In the genomic region with DNA sequence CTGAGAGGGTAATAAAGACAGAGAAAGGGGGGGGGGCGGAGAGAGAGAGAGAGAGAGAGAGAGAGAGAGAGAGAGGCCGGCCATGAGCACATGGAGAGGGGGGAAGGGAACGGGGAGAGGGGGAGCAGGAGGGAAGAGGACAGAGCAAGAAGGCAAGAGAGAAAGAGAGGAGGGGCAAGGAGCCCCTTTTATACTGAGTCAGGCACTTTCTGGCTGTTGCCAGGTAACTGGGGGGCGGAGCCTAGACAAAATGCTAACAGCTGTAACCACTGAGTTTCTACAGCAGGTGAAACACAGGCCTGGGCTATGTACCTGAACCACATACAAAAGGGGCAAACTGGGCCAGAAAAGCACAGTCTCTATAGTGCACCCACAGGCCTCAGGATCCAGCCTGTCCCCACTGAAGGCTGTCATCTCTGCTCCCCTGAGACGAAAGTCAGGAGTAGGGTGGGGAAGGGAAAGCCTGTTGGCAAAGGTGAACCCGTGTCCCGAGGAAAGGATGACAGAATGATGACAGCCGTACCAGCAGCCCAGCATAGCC, we compare ENCODE assay signal across 14 mouse cellular contexts. TPM values are rescaled to one million over a fixed set of nuclear protein-coding genes. Genes with fewer than 3 reads are reported as not detected.
DNase-seq lines count a peak whose midpoint lies in the region; ATAC-seq and TF ChIP-seq lines count a peak whose summit lies in the region.
"Had no signal": no experiment of that assay in that cellular context is flagged by ENCODE, and none has a peak within 500 bp of the region (broad histone marks: within the 10 kb centered on the region; RNA-seq: fewer than 3 reads in every experiment).

No protein-coding gene starts in this region.

- H3K9ac ChIP-seq in CH12.LX (ENCODE audit: insufficient read depth, low read depth), result 0 out of 2 replicates have a peak overlapping the region, but pooled peaks have one; percentile 10
- no peak overlapping the region for H3K9ac ChIP-seq in limb, embryonic 13.5 days

- ATAC-seq in limb, embryonic 13.5 days (ENCODE audit: low FRiP score, low read depth), result peak; percentile 48; the same call in 1 of the 2 replicates

- H3K27ac ChIP-seq in kidney, adult 2 months (ENCODE audit: insufficient read depth, low read depth, low read length), result no peak overlapping the region
- H3K27ac ChIP-seq in CH12.LX (ENCODE audit: insufficient read depth, low read depth), result no peak overlapping the region
- H3K27ac ChIP-seq in limb, embryonic 13.5 days, result no peak overlapping the region

- 68% methylated on average over 8 of the region's 8 CpGs for WGBS in kidney, adult 2 months
- WGBS in limb, embryonic 13.5 days, result 78% methylated on average over 5 of the region's 8 CpGs

- no peaks in the 10 kb centered on the region for H3K27me3 ChIP-seq in kidney, adult 2 months (replicated peaks; ENCODE audit: control insufficient read depth, insufficient read depth, low read length)
- H3K27me3 ChIP-seq in CH12.LX (replicated peaks), result no peaks in the 10 kb centered on the region
- no peaks in the 10 kb centered on the region for H3K27me3 ChIP-seq in limb, embryonic 13.5 days

- dilution Hi-C loops in CH12.LX (cut with MboI; ENCODE audit: extremely low pct_ligation_motif_present, extremely low pct_unique_long_range_greater_than_20kb, low sequenced_read_pairs), result no loop called here

- no peak overlapping the region for H3K4me2 ChIP-seq in CH12.LX (ENCODE audit: insufficient read depth, low read depth, poor library complexity, severe bottlenecking)
- no peak overlapping the region for H3K4me2 ChIP-seq in limb, embryonic 13.5 days (replicated peaks)

- DNase-seq in kidney, adult 2 months, result peak; percentile 49
- no peak for DNase-seq in kidney, adult 9 months
- peak; percentile 54 for DNase-seq in CH12.LX (ENCODE audit: extremely low read depth)
- DNase-seq in forelimb bud, embryonic 11.5 days (ENCODE audit: low read depth, low spot score), result peak; percentile 43
- DNase-seq in frontal cortex, postnatal 10 days (ENCODE audit: low spot score in 2 of 2), result no peak
- DNase-seq in urinary bladder, postnatal 10 days (ENCODE audit: low spot score), result no peak
- DNase-seq in layer of hippocampus, postnatal 14 days (ENCODE audit: low spot score in 2 of 2), result no peak
- DNase-seq: adrenal gland, postnatal 10 days; cerebellum, adult 11-12 months; heart, postnatal 4 days; lung, adult 18-20 months; right cerebral cortex, adult 18-20 months had no signal

- H3K79me2 ChIP-seq in CH12.LX (replicated peaks; ENCODE audit: control insufficient read depth, extremely low read depth, insufficient read depth, poor library complexity, severe bottlenecking), result no peaks in the 10 kb centered on the region

- peaks cover 7% of the 10 kb centered on the region for H3K9me3 ChIP-seq in CH12.LX (replicated peaks; ENCODE audit: low read length)
- H3K9me3 ChIP-seq in limb, embryonic 13.5 days, result no peaks in the 10 kb centered on the region

- TF ChIP-seq POLR2A in kidney, adult 2 months (IDR thresholded peaks at IDR 0.05; ENCODE audit: low read depth, low read length), result no peak
- no peak for TF ChIP-seq POLR2A in CH12.LX (IDR thresholded peaks at IDR 0.05; ENCODE audit: low read depth, low read length)

- no peak overlapping the region for H3K4me3 ChIP-seq in kidney, adult 2 months (ENCODE audit: insufficient read depth, low read depth, low read length)
- no peak overlapping the region for H3K4me3 ChIP-seq in CH12.LX (replicated peaks in 1 of 3; ENCODE audit: low read depth in 2 of 3, low read length in 2 of 3, poor library complexity in 1 of 3)
- H3K4me3 ChIP-seq in limb, embryonic 13.5 days, result no peak overlapping the region

- no peak for TF ChIP-seq EP300 in CH12.LX (IDR thresholded peaks at IDR 0.05; ENCODE audit: low read length)

- peaks cover 44% of the 10 kb centered on the region for H3K4me1 ChIP-seq in kidney, adult 2 months (ENCODE audit: control insufficient read depth, insufficient read depth, low read length)
- H3K4me1 ChIP-seq in CH12.LX (ENCODE audit: control insufficient read depth in 1 of 2, insufficient read depth in 2 of 2), result peaks cover 36 to 85% of the 10 kb centered on the region in 2 experiments
- peaks cover 48% of the 10 kb centered on the region for H3K4me1 ChIP-seq in limb, embryonic 13.5 days

- H3K36me3 ChIP-seq in kidney, adult 2 months (ENCODE audit: control insufficient read depth, insufficient read depth, low read length), result no peaks in the 10 kb centered on the region
- H3K36me3 ChIP-seq in CH12.LX (replicated peaks in 1 of 2; ENCODE audit: control insufficient read depth in 1 of 2, insufficient read depth in 1 of 2, low read length in 1 of 2), result peaks cover 5 to 21% of the 10 kb centered on the region in 2 experiments
- H3K36me3 ChIP-seq in limb, embryonic 13.5 days, result peaks cover 45% of the 10 kb centered on the region

- TF ChIP-seq CTCF in kidney, adult 2 months (conservative IDR thresholded peaks at IDR 0.05; ENCODE audit: insufficient read depth, insufficient read length, low read depth, low read length), result no peak
- no peak for TF ChIP-seq CTCF in CH12.LX (conservative IDR thresholded peaks at IDR 0.05 in 1 of 2, IDR thresholded peaks at IDR 0.05 in 1 of 2; ENCODE audit: low read depth in 2 of 2, low read length in 2 of 2)

- in situ Hi-C loops in CH12.LX (cut with MboI; ENCODE audit: low pct_ligation_motif_present, low pct_unique_long_range_greater_than_20kb, low sequenced_read_pairs), result loop anchor here (5.0 kb wide), 1 partner anchor 45 kb away; a partner anchor contains a TSS

- TF ChIP-seq RAD21 in CH12.LX (IDR thresholded peaks at IDR 0.05; ENCODE audit: low read depth, low read length), result no peak

TF ChIP-seq in CH12.LX, 34 proteins besides CTCF, POLR2A, EP300 and RAD21:
- TF ChIP-seq SIN3A (IDR thresholded peaks at IDR 0.05; ENCODE audit: low read length) (peak; percentile 41; the same call in 1 of the 2 replicates), PAX5 (IDR thresholded peaks at IDR 0.05; ENCODE audit: low read length) (no peak)

RNA-seq across cellular contexts. Expression of a gene that starts 45.3 kb away (rescaled TPM):
- polyA plus RNA-seq in kidney, adult 2 months (2012; rRNA removed), result 53.5 and 56.0 TPM in 2 replicates
- total RNA-seq in CH12.LX (2012; rRNA removed) (23.6 and 29.8 TPM in 2 replicates), CH12.LX (2014; rRNA removed) (14.8 and 15.9 TPM in 2 replicates)
- polyA plus RNA-seq in CH12.LX (2012; ENCODE audit: insufficient read length, low read depth), result 11.2 and 11.4 TPM in 2 replicates
- polyA plus RNA-seq in limb, embryonic 13.5 days (2015; fragmentation: Nextera tagmentation; extraction: Ambion mirVana), result 1.0 TPM in 2 replicates
- total RNA-seq in layer of hippocampus, postnatal 14 days (2021), result 1 to 10 TPM; 1.8 to 1.9 TPM
- total RNA-seq: monocyte, adult 5-6 weeks had no signal

RNA-seq across cellular contexts. Expression of a gene that starts 53.2 kb away (rescaled TPM):
- polyA plus RNA-seq in kidney, adult 2 months (2012; rRNA removed), result 21.4 and 26.5 TPM in 2 replicates
- total RNA-seq in CH12.LX (2012; rRNA removed) (21.7 and 23.7 TPM in 2 replicates), CH12.LX (2014; rRNA removed) (17.9 and 20.3 TPM in 2 replicates)
- polyA plus RNA-seq in CH12.LX (2012; ENCODE audit: insufficient read length, low read depth), result 11.0 and 13.8 TPM in 2 replicates
- 52.8 and 52.9 TPM in 2 replicates for polyA plus RNA-seq in limb, embryonic 13.5 days (2015; fragmentation: Nextera tagmentation; extraction: Ambion mirVana)
- total RNA-seq in layer of hippocampus, postnatal 14 days (2021), result 10 to 100 TPM; 17.1 to 21.1 TPM

Comparison
In these comparisons a context has a peak if more than half of its experiments do, and no peak if none do; other contexts are left out.
1. DNase-seq: peak in kidney, adult 2 months (single experiment), CH12.LX (single experiment) and forelimb bud, embryonic 11.5 days (single experiment); none in kidney, adult 9 months (single experiment), frontal cortex, postnatal 10 days (0 of 2), urinary bladder, postnatal 10 days (single experiment) and layer of hippocampus, postnatal 14 days (0 of 2).